Mouse (Mus musculus) heart, postnatal 36 days (tissue): ENCODE results near the gene Macrod2. TPM values are rescaled to one million over a fixed set of nuclear protein-coding genes. Genes with fewer than 3 reads are reported as not detected.

ENCODE experiments used
- DNase-seq, 2 experiments: peaks; one replicate each; pipeline ENCODE4 v3.0.0; 2021 to 2022
- intact Hi-C: fragments of 180-260 bp; cut with DNase I; formaldehyde crosslinking; loops from one replicate; pipeline ENCODE4 v1.15.1; 2025
- total RNA-seq, 2 experiments: library from RNA; stranded (reverse); gene quantifications; 2 replicates each; pipeline ENCODE4 v1.2.3; 2021

Gene Macrod2
- total RNA-seq, 2 experiments from 2014 or later = 7.8 to 8.6 TPM

- intact Hi-C loops = no loop called here
- peak; percentile 1 to 2 for DNase-seq
Measured at GRCm38 (mm10) chr2:141876155-141876851, 1481.2 kb downstream of the Macrod2 start.

DNA sequence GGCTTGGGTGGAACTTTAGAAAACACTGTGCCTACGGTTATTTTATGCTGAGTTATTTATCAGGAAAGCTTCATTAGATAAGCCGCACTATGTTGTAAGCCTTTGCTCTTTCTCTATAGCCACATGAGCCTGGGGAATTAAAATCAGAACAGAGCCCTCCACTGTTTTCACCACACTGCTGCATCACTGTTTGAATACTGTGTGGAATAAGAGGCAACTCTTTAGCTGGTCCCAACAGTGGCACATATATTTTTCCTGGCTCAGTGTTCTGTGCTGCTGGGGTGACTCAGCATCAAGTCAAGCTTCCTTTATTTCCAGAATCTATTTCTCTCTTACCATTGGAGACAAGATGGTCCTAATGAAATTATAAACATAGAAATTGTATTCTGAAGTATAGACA is 1481.8 kb downstream of the Macrod2 start:
- no peak for DNase-seq
- intact Hi-C loops = no loop called here

GRCm38 (mm10) chr2:141878473-141878872 is 1483.4 kb downstream of the Macrod2 start:
- intact Hi-C loops = no loop called here
- DNase-seq = no peak

GRCm38 (mm10) chr2:141879711-141880110 is 1484.6 kb downstream of the Macrod2 start:
- intact Hi-C loops = no loop called here
- DNase-seq = no peak

GRCm38 (mm10) chr2:141886694-141887474 is 1491.8 kb downstream of the Macrod2 start:
- DNase-seq = no peak
- intact Hi-C loops = no loop called here

- intact Hi-C loops = no loop called here
Measured at GRCm38 (mm10) chr2:141889497-141889896, 1494.4 kb downstream of the Macrod2 start.

DNA sequence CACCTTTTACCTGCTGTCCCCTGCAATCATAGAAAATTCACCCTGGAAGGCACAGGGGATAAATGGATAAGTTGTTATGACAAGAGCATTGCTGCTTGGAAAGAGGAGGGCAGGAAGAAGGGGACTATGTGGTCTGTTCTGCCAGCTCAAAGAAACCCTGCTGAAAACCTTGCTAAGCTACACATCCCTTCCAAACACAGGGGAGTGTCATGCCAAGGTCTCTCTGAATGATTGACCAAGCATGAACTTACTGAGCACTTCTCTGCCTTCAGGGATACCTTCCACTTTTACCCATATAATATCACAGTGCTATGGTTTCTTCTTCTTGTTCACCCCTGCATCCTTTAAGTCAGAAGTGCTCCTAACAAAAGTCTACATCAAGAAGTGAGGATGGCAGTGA is 1502.8 kb downstream of the Macrod2 start:
- intact Hi-C loops = no loop called here
- no peak for DNase-seq

More at GRCm38 (mm10) chr2:141889497-141889896, 1494.4 kb downstream of the Macrod2 start:
- DNase-seq = no peak

- DNase-seq = no peak
- intact Hi-C loops = no loop called here
Measured at GRCm38 (mm10) chr2:141911831-141912447, 1516.8 kb downstream of the Macrod2 start.

GRCm38 (mm10) chr2:141913486-141913885 is 1518.4 kb downstream of the Macrod2 start:
- intact Hi-C loops = no loop called here
- DNase-seq = no peak

GRCm38 (mm10) chr2:141913894-141914293 is 1518.8 kb downstream of the Macrod2 start:
- DNase-seq = no peak
- intact Hi-C loops = no loop called here

- no peak for DNase-seq
- intact Hi-C loops = no loop called here
Measured at GRCm38 (mm10) chr2:141920377-141920992, 1525.4 kb downstream of the Macrod2 start.

DNA sequence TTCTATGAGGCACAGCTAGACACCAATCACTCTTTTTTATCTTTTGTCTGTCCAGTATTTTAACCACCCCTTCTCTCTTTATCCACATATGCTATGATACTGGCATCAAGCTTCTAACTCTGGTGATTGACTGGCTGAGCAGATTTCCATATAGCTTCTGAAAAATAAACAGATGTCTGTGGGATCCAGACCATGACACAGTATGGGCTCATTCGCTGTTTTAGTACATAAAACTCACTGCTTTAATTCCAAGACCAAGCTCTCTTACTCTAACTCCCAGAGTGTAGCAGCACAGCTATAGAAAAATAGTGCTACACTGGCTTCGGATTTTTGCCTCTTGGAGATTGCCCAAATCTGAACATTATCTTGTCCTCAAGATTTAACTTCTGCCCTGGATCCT is 1540.0 kb downstream of the Macrod2 start:
- intact Hi-C loops = no loop called here
- DNase-seq = no peak

- intact Hi-C loops = no loop called here
- no peak for DNase-seq
Measured at GRCm38 (mm10) chr2:141954795-141955194, 1559.7 kb downstream of the Macrod2 start.

DNA sequence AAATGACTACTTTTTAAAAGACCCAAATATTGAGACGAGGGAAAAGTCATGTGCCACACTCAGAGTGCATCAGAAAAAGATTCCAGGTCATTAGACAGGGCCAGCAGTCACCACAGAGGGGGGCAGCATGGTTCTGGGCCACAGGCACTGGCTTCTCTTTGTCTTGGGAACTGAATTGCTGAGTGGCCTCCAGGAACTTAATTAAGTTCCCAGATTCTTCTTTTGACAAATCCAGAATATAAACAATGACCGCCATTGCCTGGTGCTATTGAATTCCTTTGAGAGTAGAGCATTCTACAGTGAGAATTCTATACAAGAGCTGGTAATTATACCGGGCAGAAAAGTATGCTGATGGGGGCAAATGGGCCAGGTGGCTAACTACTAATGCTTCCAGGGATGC is 1560.1 kb downstream of the Macrod2 start:
- no peak for DNase-seq
- intact Hi-C loops = no loop called here

DNA sequence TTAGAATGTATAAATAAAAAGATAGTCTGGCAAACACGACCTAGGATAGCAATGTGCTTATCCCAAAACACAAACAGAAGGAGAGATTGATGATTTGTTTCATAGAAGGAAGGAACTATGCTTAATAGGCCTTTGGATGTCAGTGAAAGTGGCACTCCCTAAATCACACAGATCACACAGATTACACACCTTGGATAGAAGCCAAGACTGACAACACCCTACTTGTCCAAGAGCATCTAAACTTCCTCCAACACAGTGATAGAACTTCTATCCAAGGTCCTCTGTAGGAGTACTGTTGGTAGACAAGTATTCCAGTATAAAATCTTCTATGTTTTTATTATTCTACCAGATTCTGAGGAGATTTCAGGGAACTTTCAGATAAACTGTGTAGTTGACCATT is 1567.8 kb downstream of the Macrod2 start:
- intact Hi-C loops = no loop called here
- no peak for DNase-seq

- no peak for DNase-seq
- intact Hi-C loops = no loop called here
Measured at GRCm38 (mm10) chr2:141983664-141984395, 1588.7 kb downstream of the Macrod2 start.

- DNase-seq = peak; percentile 47 to 53
- intact Hi-C loops = no loop called here
Measured at GRCm38 (mm10) chr2:141998901-141999300, 1603.8 kb downstream of the Macrod2 start.

DNA sequence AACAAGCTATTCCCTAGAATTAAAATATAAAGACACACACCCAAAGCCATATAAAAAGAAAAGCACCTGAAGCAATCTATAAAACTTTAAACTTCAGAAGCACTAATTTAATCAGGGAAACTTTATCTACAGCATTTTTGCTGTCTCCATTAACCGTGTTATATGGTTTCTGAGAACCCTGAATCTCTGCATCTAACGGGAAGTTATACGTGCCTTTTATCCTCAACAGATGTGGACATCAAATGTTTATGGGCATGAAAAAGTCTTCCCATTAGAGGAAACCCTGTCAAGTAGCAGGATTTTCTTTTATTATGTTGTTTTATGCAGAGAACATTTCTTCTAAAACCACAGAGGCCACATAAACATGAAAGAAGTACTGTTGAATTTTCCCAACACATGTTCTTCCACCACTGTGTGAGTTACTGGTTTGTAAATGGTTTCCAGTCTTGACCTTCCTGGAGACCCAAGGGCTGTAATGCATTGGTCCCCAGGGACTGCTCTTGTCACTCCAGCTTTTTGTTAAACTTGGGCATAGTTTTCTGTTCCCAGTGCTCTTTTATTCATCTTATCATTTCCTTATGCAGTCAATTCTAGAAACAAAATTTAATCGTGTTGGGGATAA is 1629.5 kb downstream of the Macrod2 start:
- intact Hi-C loops = no loop called here
- DNase-seq = no peak

- intact Hi-C loops = no loop called here
- no peak for DNase-seq
Measured at GRCm38 (mm10) chr2:142026721-142027120, 1631.6 kb downstream of the Macrod2 start.
